ENCODE assay signal across 9 mouse cellular contexts in genomic region chr2:27237342-27237741, GRCm38 (mm10). TPM values are rescaled to one million over a fixed set of nuclear protein-coding genes. Genes with fewer than 3 reads are reported as not detected.
DNase-seq lines count a peak whose midpoint lies in the region; ATAC-seq lines count a peak whose summit lies in the region.
"Had no signal": no experiment of that assay in that cellular context is flagged by ENCODE, and none has a peak within 500 bp of the region (broad histone marks: within the 10 kb centered on the region; RNA-seq: fewer than 3 reads in every experiment).

No protein-coding gene starts in this region.

- H3K36me3 ChIP-seq in heart, embryonic 11.5 days (ENCODE audit: control insufficient read depth, insufficient read depth, low read length): no peaks in the 10 kb centered on the region
- no peaks in the 10 kb centered on the region for H3K36me3 ChIP-seq in midbrain, embryonic 10.5 days
- H3K36me3 ChIP-seq in splenic B cell, adult 2 months (ENCODE audit: control insufficient read depth, insufficient read depth, low read length, poor library complexity, severe bottlenecking): no peaks in the 10 kb centered on the region

- peaks cover 9% of the 10 kb centered on the region; the same call in 1 of the 2 replicates for H3K27me3 ChIP-seq in heart, embryonic 11.5 days (ENCODE audit: control insufficient read depth, insufficient read depth, low read length)
- H3K27me3 ChIP-seq in midbrain, embryonic 10.5 days (ENCODE audit: low read depth, poor library complexity, severe bottlenecking): peaks cover 10% of the 10 kb centered on the region
- no peaks in the 10 kb centered on the region for H3K27me3 ChIP-seq in splenic B cell, adult 2 months (ENCODE audit: control insufficient read depth, insufficient read depth, low read length, poor library complexity, severe bottlenecking)

- H3K4me1 ChIP-seq in heart, embryonic 11.5 days (ENCODE audit: control insufficient read depth, insufficient read depth, low read length): peaks cover 10% of the 10 kb centered on the region
- H3K4me1 ChIP-seq in midbrain, embryonic 10.5 days: peaks cover 3% of the 10 kb centered on the region; the same call in 1 of the 2 replicates

- ATAC-seq in heart, embryonic 11.5 days (replicated peaks; ENCODE audit: insufficient number of reproducible peaks, low FRiP score, low TSS enrichment): no peak

- 21% methylated on average over 4 of the region's 4 CpGs for WGBS in heart, embryonic 11.5 days (ENCODE audit: insufficient replicate concordance)
- WGBS in midbrain, embryonic 10.5 days: 21% methylated on average over 4 of the region's 4 CpGs

- no peak overlapping the region for H3K27ac ChIP-seq in heart, embryonic 11.5 days (ENCODE audit: low read depth, low read length)
- H3K27ac ChIP-seq in midbrain, embryonic 10.5 days (replicated peaks): no peak overlapping the region

- H3K4me3 ChIP-seq in heart, embryonic 11.5 days (ENCODE audit: low read depth, low read length): no peak overlapping the region
- no peak overlapping the region for H3K4me3 ChIP-seq in midbrain, embryonic 10.5 days
- H3K4me3 ChIP-seq: megakaryocyte, embryonic 14.5 days had no signal

- H3K4me2 ChIP-seq in heart, embryonic 11.5 days: no peak overlapping the region

- peak; percentile 50 for DNase-seq in heart, adult 8-10 months (ENCODE audit: low spot score)
- DNase-seq in ZHBTc4 (ENCODE audit: low read depth, low spot score): peak; percentile 64
- DNase-seq in cerebellum, postnatal 4 days (ENCODE audit: low spot score in 2 of 2): peak; percentile 60 to 69
- DNase-seq in heart, postnatal 36 days: peak; percentile 76 to 77
- peak; percentile 76 to 77 for DNase-seq in kidney, postnatal 4 days
- peak; percentile 62 for DNase-seq in midbrain, embryonic 10.5 days (ENCODE audit: low spot score)
- peak; percentile 81 for DNase-seq in splenic B cell, adult 2 months (ENCODE audit: low read depth, low spot score)

- intact Hi-C loops in heart, postnatal 36 days (cut with DNase I): loop anchor here (1.0 to 10.0 kb wide), 6 partner anchors 111 to 593 kb away; partner anchors contain the start of genes Stkld1 and Surf4

- H3K9me3 ChIP-seq in heart, embryonic 11.5 days (replicated peaks; ENCODE audit: control insufficient read depth, low read length): no peaks in the 10 kb centered on the region
- H3K9me3 ChIP-seq in midbrain, embryonic 10.5 days (replicated peaks): no peaks in the 10 kb centered on the region
- H3K9me3 ChIP-seq: megakaryocyte, embryonic 14.5 days had no signal

- no peak overlapping the region for H3K9ac ChIP-seq in heart, embryonic 11.5 days (ENCODE audit: low read depth, low read length)

RNA-seq across cellular contexts. Expression of gene Sardh, which starts 10.8 kb away (rescaled TPM):
- 10 to 100 TPM in 2 of 4 experiments, 1 to 10 TPM in 2; 3.5 to 13.3 (median 7.6) TPM for total RNA-seq in heart, adult 8-10 months (2022)
- polyA plus RNA-seq in heart, embryonic 11.5 days (2014; fragmentation: Nextera tagmentation; extraction: Ambion mirVana): 12.9 and 15.1 TPM in 2 replicates
- 1 to 10 TPM; 4.8 to 7.1 TPM for total RNA-seq in heart, postnatal 36 days (2021)
- 1.0 and 3.7 TPM in 2 replicates for polyA plus RNA-seq in midbrain, embryonic 10.5 days (2016; fragmentation: Nextera tagmentation; extraction: Ambion mirVana)
